Mouse (Mus musculus) hindbrain, embryonic 16.5 days (tissue): ENCODE results near the gene Hoxc6. TPM values are rescaled to one million over a fixed set of nuclear protein-coding genes. Genes with fewer than 3 reads are reported as not detected.
A peak's percentile ranks its signal among the peaks of the same experiment; 100 is the strongest.

Experiments used
- ATAC-seq: fragments of 200-750 bp; cut with Nextera tagmentation; 2 replicates; pipeline ENCODE4 v1.8.0; 2017; ENCODE audit warnings: moderate TSS enrichment, moderate library complexity
- H3K27ac ChIP-seq: fragments of 300-500 bp; sonication (generic); 2 replicates; pipeline ENCODE4 v1.5.1; 2014; ENCODE audit warnings: low read depth, mild to moderate bottlenecking, control low read depth, low read length, moderate library complexity
- H3K27me3 ChIP-seq: fragments of 300-500 bp; sonication (generic); replicated peaks from 2 replicates; pipeline ENCODE4 v1.6.1; 2014; ENCODE audit warnings: low read length; ENCODE audit not compliant: control insufficient read depth, insufficient read depth
- H3K36me3 ChIP-seq: fragments of 300-500 bp; sonication (generic); 2 replicates; pipeline ENCODE4 v1.6.1; 2014; ENCODE audit warnings: mild to moderate bottlenecking, low read length, moderate library complexity, mixed read lengths; ENCODE audit not compliant: control insufficient read depth, insufficient read depth
- H3K4me1 ChIP-seq: fragments of 300-500 bp; sonication (generic); 2 replicates; pipeline ENCODE4 v1.6.1; 2014; ENCODE audit warnings: low read depth, low read length; ENCODE audit not compliant: control insufficient read depth, insufficient read depth
- H3K4me2 ChIP-seq: fragments of 300-500 bp; sonication (generic); 2 replicates; pipeline ENCODE4 v1.6.1; 2014; ENCODE audit warnings: mild to moderate bottlenecking, low read length, control low read depth, moderate library complexity
- H3K4me3 ChIP-seq: fragments of 300-500 bp; sonication (generic); 2 replicates; pipeline ENCODE4 v1.5.1; 2014; ENCODE audit warnings: mild to moderate bottlenecking, low read length, control low read depth, moderate library complexity
- H3K9ac ChIP-seq: fragments of 300-500 bp; sonication (generic); 2 replicates; pipeline ENCODE4 v1.6.1; 2014; ENCODE audit warnings: low read depth, mild to moderate bottlenecking, control low read depth, low read length, moderate library complexity
- H3K9me3 ChIP-seq: fragments of 300-500 bp; sonication (generic); 2 replicates; pipeline ENCODE4 v1.6.1; 2014; ENCODE audit warnings: mild to moderate bottlenecking, low read length, moderate library complexity; ENCODE audit not compliant: control insufficient read depth
- WGBS: fragments of 180-500 bp; shearing (Covaris S2); extraction: QIAGEN DNeasy Blood & Tissue Kit; methylation state at CpG from one replicate; pipeline ENCODE4 v1.1.7; 2014; 5-methylcytosine and 5-hydroxymethylcytosine counted together
- polyA plus RNA-seq: library from polyadenylated mRNA; unstranded; fragments of >200 nt; fragmentation: Nextera tagmentation; extraction: Ambion mirVana; gene quantifications from 2 replicates; pipeline ENCODE4 v1.2.1, GENCODE M21; 2015

Hoxc6 gene
- polyA plus RNA-seq, 1 experiment from 2014 or later: 4.0 TPM

- Histone ChIP-seq H3K36me3 (no peaks in the 10 kb centered on the region), H3K27me3 (peaks cover 85% of the 10 kb centered on the region), H3K9me3 (no peaks in the 10 kb centered on the region), H3K4me2 (no peak overlapping the region), H3K27ac (no peak overlapping the region), H3K4me1 (no peaks in the 10 kb centered on the region; the same call in 1 of the 2 replicates), H3K9ac (no peak overlapping the region), H3K4me3 (no peak overlapping the region)
- under 1% methylated on average over 13 of the region's 13 CpGs for WGBS
- no peak for ATAC-seq
Measured at GRCm38 (mm10) chr15:102959663-102960191, 38.3 kb upstream of the Hoxc6 start.

GRCm38 (mm10) chr15:102961728-102962127 is 36.3 kb upstream of the Hoxc6 start:
- H3K27ac ChIP-seq: no peak overlapping the region
- H3K4me2 ChIP-seq: no peak overlapping the region
- WGBS: 2% methylated on average over 6 of the region's 6 CpGs

GRCm38 (mm10) chr15:102962492-102962891 is 35.6 kb upstream of the Hoxc6 start:
- no peak overlapping the region for H3K4me3 ChIP-seq
- H3K36me3 ChIP-seq: no peaks in the 10 kb centered on the region
- peaks cover 4% of the 10 kb centered on the region; the same call in 1 of the 2 replicates for H3K4me1 ChIP-seq
- H3K9me3 ChIP-seq: no peaks in the 10 kb centered on the region
- no peak overlapping the region for H3K27ac ChIP-seq
- no peak for ATAC-seq
- WGBS: 3% methylated on average over 13 of the region's 13 CpGs
- H3K27me3 ChIP-seq: peaks cover 87% of the 10 kb centered on the region
- no peak overlapping the region for H3K4me2 ChIP-seq
- no peak overlapping the region for H3K9ac ChIP-seq

More at GRCm38 (mm10) chr15:102961728-102962127, 36.3 kb upstream of the Hoxc6 start:
- Histone ChIP-seq H3K9ac (no peak overlapping the region), H3K36me3 (no peaks in the 10 kb centered on the region), H3K9me3 (no peaks in the 10 kb centered on the region), H3K4me3 (no peak overlapping the region), H3K27me3 (peaks cover 87% of the 10 kb centered on the region), H3K4me1 (peaks cover 4% of the 10 kb centered on the region; the same call in 1 of the 2 replicates)
- no peak for ATAC-seq

- Histone ChIP-seq H3K4me1 (peaks cover 4% of the 10 kb centered on the region; the same call in 1 of the 2 replicates), H3K9me3 (no peaks in the 10 kb centered on the region), H3K4me3 (no peak overlapping the region), H3K4me2 (no peak overlapping the region), H3K36me3 (no peaks in the 10 kb centered on the region), H3K27ac (no peak overlapping the region), H3K27me3 (peaks cover 85% of the 10 kb centered on the region), H3K9ac (no peak overlapping the region)
- no peak for ATAC-seq
- WGBS: 2% methylated on average over 8 of the region's 8 CpGs
Measured at GRCm38 (mm10) chr15:102963259-102963658, 34.8 kb upstream of the Hoxc6 start.

- Histone ChIP-seq H3K27ac (no peak overlapping the region), H3K4me3 (no peak overlapping the region), H3K9ac (no peak overlapping the region)
Measured at GRCm38 (mm10) chr15:102963671-102964640, 34.1 kb upstream of the Hoxc6 start.

GRCm38 (mm10) chr15:102965003-102965891 is 32.8 kb upstream of the Hoxc6 start:
- H3K27me3 ChIP-seq: peaks cover 89% of the 10 kb centered on the region
- 4% methylated on average over 26 of the region's 26 CpGs for WGBS
- H3K4me3 ChIP-seq: no peak overlapping the region
- no peak overlapping the region for H3K9ac ChIP-seq
- H3K9me3 ChIP-seq: no peaks in the 10 kb centered on the region
- H3K27ac ChIP-seq: no peak overlapping the region
- ATAC-seq: no peak
- no peaks in the 10 kb centered on the region for H3K36me3 ChIP-seq
- no peak overlapping the region for H3K4me2 ChIP-seq
- peaks cover 4% of the 10 kb centered on the region; the same call in 1 of the 2 replicates for H3K4me1 ChIP-seq

More at GRCm38 (mm10) chr15:102963671-102964640, 34.1 kb upstream of the Hoxc6 start:
- ATAC-seq: no peak
- no peaks in the 10 kb centered on the region for H3K36me3 ChIP-seq
- 2% methylated on average over 28 of the region's 28 CpGs for WGBS
- H3K4me2 ChIP-seq: no peak overlapping the region
- H3K27me3 ChIP-seq: peaks cover 86% of the 10 kb centered on the region
- peaks cover 4% of the 10 kb centered on the region; the same call in 1 of the 2 replicates for H3K4me1 ChIP-seq
- no peaks in the 10 kb centered on the region for H3K9me3 ChIP-seq

GRCm38 (mm10) chr15:102965892-102966775 is 31.9 kb upstream of the Hoxc6 start:
- H3K4me1 ChIP-seq: peaks cover 4% of the 10 kb centered on the region; the same call in 1 of the 2 replicates
- peaks cover 90% of the 10 kb centered on the region for H3K27me3 ChIP-seq
- H3K4me3 ChIP-seq: peak overlapping the region; percentile 14; the same call in 1 of the 2 replicates
- ATAC-seq: no peak
- peak overlapping the region; percentile 33 for H3K4me2 ChIP-seq
- no peak overlapping the region for H3K9ac ChIP-seq
- H3K9me3 ChIP-seq: no peaks in the 10 kb centered on the region
- H3K36me3 ChIP-seq: no peaks in the 10 kb centered on the region
- WGBS: 2% methylated on average over 28 of the region's 30 CpGs
- H3K27ac ChIP-seq: no peak overlapping the region

GRCm38 (mm10) chr15:102966776-102967311 is 31.2 kb upstream of the Hoxc6 start, which contains the start of gene Hoxc10:
Gene Hoxc10 (plus strand): TSS chr15:102966796.
- no peak within 1 kb of the TSS for H3K9ac ChIP-seq
- no peak within 1 kb of the TSS for H3K27ac ChIP-seq
- H3K36me3 ChIP-seq: no peaks in the 10 kb centered on the region
- peaks cover 87% of the 10 kb centered on the region for H3K27me3 ChIP-seq
- ATAC-seq: no peak
- H3K4me3 ChIP-seq: peak within 1 kb of the TSS; percentile 14; the same call in 1 of the 2 replicates
- H3K4me1 ChIP-seq: peaks cover 4% of the 10 kb centered on the region; the same call in 1 of the 2 replicates
- H3K9me3 ChIP-seq: no peaks in the 10 kb centered on the region
- H3K4me2 ChIP-seq: peak within 1 kb of the TSS; percentile 33
- WGBS: 1% methylated on average over 27 of the region's 27 CpGs
